Mouse (Mus musculus) CH12F3 (cell line): ENCODE measurements around the gene Nup214.

Experiments
- in situ Hi-C: fragments of 300-500 bp; cut with MboI; formaldehyde crosslinking; loops from 2 replicates; pipeline ENCODE4 v1.14.3; 2020; ENCODE audit warnings: low sequenced_read_pairs

Gene Nup214

DNA sequence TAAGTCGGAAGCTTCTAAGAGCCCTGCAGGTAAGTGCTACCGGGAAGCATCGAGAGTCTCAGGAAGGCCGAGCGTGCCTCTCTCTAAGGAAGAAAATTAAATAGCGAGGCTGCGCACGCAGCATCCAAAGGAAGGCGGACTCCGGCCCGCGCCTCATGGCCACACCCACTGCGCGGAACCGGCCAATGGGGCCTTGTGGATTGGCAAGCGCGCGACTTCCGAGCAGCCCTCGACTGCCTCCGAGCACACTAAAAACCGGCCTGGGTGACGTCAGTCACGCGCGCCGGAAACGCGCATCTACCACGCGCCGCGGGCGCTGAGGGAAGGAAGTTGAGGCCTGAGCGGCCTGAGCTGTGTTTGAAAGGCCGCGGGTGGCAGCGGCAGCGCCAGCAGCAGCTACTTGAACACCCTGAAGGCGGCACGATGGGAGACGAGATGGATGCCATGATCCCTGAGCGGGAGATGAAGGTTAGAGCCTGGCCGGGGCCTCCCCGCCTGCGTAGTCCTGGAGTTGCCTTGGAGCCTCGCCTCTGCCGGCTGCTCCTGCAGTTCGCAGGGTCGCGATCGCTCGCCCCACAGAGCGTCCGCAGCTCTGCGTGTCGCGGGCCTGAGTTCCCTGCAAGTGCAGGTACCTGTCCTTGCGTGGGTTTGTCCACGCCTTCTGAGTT, at the start of gene Nup214:
Nup214 (plus strand) TSS at position 296 of the 668 bp plus-strand sequence.
- in situ Hi-C loops = no loop called here

DNA sequence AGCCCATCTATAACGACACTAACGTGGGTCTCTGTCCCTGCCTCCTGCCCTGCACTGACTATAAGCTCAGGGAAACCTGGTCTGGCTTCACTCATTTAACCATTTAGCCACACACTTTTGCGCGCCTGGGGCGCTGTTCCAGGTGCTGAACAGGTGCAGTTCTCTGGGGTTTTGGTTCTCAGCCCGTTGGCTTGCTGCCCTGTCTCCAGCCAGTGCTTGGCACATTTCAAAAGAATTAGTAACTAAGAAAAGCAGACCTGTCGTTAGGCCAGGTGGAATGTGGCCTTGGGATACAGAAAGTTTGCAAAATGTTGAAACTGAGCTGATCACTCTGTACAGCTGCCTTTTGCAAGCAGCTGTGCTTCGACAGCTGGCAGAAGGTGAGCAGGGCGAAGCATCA, 49.4 kb upstream of the Nup214 start:
- in situ Hi-C loops = no loop called here

DNA sequence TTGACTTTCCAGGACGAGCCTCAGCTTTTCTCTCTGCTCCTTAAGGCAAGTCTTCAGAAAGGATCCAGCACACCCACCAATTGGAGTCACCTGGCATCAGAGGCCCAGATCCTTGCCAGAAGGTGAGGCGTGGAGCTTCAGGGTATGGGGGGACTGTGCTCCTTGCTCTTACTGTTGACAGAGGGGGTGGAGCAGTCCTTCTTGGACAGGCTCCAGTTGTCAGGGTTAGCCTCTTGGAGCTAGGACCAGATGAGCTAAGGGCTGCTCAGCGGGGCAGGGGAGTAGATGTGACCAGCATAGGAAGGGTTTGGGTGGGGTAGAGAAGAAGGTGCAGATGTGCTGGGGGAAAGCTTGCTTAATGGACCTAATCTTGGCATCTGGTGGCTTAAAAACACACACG, 48.3 kb upstream of the Nup214 start:
- in situ Hi-C loops = no loop called here

DNA sequence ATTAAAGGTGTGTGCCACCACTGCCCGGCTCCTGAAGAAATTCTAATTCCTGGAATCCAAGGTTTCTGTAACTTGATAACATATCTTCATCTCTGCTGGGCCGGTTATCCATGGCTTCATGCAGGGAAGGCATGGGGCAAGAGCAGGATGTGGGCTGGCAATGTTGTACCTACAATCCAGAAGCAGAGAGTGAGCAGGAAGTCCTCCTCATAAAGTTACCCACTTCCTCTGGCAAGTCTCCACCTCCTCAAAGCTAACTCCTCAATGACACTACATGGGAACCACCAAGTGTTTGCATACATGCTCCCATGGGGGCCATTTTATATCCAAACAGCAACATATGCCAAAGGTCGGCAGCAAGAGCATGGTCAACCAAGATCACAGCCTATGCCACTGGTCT, 44.6 kb upstream of the Nup214 start:
- in situ Hi-C loops = no loop called here

DNA sequence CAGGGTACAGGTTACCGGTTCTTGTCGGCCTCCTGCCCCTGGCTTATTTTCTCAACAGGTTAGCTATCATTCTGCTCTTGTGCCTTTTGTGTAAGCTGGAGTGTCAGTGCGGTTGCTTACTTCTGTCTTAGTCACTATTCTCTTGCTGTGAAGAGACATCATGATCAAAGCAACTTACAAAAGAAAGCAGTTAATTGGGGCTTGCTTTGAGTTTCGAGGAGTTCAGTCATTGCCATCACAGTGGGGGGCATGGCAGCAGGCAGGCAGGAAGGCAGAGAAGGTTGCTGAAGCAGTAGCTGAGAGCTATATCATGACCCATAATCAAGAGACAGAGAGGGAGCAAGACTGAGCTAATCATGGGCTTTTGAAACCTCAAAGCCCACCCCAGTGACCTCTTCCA, 39.7 kb upstream of the Nup214 start:
- in situ Hi-C loops = no loop called here

DNA sequence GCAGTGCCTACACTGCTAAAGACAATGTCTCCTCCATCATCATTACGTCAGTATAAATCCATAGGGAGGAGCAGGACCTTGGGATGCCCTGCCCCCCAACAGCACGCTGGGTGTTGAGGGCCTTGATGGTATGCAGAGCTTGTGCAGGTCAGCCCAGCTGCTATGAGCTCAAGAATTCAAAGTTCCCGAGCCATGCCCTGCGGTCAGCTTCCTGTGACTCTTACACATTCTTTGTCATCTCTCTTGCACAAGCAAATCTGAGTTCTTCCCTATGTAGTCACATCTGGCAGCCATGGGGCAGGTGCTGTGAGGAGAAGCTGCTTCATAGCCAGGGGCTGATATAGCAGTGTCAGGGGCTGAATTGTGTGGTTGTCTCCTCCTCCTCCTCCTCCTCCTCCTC, 39.2 kb upstream of the Nup214 start:
- in situ Hi-C loops = no loop called here

DNA sequence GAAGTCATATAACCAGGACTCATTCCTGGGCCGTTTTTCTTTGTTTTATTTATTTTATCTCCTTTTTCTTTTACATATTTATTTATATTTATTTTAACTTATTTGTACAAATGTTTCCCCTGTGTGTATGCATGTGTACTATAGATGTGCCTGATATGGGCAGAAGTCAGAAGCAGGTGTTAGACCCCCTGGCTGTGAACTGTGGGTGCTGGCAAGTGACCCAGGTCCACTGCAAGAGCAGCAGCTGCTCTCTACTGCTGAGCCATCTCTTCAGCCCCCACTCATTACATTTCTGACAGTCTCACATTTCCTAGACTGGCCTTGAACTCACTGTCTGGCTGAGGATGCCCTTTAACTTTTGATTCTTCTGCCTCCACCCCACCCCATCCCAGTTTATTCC, 35.9 kb upstream of the Nup214 start:
- in situ Hi-C loops = no loop called here

DNA sequence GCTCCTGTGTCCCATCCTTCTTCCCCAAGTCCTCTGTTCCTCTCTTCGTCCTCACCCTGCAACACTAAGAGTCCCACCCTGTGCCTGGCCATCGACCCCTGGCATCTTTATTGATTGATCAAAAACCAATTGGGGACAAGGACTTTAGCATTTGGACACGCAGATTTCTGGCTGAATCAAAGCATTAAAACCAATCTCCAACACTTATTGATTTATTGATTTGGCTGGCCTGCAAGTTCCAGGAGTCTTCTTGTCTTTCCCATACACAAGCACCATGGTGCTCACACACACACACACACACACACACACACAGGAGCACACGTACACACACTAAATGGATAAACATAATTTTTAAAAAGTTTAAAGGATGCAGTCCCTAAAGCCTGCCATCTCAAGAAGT, 31.2 kb upstream of the Nup214 start:
- in situ Hi-C loops = no loop called here

DNA sequence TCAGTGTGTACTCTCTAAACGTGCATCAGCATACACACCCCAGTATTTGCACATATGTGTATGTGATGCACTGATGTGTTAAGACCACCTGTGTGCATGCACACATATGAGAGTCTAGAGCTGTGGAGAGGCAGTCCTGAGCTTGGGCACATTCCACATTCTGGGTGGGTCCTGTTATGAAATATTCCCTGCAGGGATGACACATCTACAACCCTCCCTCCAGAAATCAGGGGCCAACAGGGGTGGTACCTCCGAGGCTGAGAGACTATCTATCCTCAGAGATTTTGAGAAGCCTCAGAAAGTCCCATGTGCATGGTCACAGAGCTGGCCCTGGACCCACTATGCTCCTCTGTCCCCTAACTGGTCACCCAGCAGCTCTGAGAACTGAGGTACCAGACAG, 28.7 kb upstream of the Nup214 start:
- in situ Hi-C loops = no loop called here

DNA sequence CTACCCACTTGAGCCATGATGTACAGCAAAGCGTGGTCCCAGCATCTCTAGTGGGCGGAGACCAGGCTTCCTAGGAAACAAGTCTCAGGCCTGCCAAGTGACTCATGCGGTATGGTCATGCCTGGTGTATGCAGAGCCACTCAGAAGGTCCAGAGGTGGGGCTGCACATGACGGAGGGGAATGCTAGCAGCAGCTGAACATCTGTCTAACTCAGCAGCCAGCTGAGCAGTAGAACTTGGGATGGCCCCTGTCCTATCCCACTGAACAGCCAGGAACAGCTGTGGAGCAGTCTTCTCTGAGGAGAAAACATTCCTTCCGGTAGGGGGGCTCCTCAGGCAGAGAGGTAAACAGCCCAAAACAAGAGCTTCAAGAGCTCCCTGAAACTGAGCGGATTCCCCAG, 25.8 kb upstream of the Nup214 start:
- in situ Hi-C loops = no loop called here

DNA sequence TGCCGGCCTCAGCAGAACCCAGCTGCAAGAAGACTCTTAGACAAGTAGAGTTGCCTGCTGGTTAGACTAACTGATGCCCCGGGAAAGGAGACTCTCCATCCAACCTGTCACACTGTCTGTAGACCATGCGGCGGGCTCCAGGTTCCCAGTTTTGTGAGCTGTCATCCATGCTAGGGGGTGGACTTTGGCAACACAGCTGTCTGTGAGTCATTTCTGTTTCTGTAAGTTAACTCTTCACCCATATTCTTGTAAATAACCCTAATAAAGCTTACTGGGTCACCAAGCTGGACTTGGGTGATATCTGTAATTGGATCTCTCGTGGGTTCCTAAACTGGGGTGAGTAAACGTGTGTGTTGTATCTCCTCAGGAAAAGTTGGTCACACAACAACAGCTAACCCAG, 25.4 kb upstream of the Nup214 start:
- in situ Hi-C loops = no loop called here

DNA sequence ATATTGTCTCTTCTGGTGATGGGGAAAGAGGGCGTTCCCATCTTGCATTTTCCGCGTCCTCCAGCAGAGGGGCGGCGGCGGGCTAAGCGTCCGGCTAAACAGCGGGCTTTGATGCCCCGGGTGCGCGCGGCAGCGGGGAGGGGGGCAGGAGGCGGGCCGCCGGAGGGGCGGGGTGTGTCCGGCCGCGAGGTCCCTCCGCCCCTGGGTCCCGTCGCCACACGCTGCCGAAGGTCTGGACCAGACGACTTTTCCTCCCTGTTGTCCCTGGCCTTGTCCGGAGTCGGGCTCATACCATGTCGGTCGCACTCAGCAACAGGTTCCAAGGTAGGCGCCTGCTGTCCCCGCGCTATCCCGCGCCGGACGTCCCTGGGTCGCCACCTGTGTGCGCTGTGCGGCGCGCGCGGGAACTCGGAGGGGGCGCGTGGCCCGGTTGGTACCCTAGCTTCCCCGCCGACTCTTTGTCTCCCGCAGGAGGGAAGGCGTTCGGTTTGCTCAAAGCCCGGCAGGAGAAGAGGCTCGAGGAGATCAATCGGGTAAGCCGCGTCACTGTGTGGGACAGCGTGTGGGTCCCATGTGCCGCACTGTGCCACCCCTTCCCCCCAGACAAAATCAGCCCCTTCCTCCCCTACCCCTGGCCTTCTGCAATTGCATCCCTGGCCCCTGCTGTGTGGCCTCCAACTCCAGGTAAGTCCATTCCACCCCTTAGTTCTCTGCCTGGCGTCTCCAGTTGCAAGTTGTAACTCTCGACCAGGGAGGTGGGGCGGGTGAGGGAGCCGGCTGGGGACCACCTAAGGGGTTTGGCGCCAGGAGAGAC, 24.0 kb upstream of the Nup214 start, which contains the start of gene Aif1l:
Aif1l (plus strand) TSS at position 82 of the 814 bp plus-strand sequence.
- in situ Hi-C loops = no loop called here

DNA sequence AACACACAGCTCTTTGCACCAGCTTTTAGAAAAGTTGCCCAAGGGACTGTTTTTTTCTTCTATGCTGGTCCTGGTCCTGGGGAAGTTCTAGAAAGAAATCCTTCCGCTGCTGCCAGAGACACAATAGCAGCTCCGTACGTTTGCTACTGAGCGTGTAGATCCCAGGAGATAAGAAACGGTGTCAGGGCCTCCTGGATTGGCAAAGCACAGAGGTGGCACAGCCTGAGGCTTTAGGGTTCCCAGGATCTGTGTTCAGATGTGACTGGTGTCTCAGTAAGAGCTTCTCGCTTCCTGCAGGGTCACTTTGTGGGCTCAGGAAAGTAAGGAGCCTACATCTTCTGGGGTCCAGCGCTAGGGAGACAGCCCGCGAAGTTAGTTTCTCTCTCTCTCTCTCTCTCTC, 23.3 kb upstream of the Nup214 start:
- in situ Hi-C loops = no loop called here

DNA sequence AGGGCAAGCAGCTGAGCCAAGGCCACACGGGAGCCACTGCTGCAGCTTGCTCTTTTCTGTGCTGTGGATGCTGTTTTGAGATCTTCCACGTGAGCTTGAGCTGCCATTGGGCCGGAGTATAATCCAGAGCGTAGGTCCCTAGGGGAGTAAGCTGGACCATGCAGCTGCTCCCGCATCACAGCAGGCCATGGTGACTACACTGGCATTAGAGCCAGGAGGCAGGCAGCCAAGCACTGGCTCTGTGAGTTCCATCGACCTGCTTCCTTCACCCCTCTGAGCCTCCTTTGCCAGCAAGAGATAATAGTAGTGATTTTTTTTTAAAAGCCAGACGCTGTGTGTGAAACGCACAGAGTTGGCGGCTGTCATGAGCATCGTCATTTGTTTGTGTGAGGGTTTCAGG, 22.0 kb upstream of the Nup214 start:
- in situ Hi-C loops = no loop called here

DNA sequence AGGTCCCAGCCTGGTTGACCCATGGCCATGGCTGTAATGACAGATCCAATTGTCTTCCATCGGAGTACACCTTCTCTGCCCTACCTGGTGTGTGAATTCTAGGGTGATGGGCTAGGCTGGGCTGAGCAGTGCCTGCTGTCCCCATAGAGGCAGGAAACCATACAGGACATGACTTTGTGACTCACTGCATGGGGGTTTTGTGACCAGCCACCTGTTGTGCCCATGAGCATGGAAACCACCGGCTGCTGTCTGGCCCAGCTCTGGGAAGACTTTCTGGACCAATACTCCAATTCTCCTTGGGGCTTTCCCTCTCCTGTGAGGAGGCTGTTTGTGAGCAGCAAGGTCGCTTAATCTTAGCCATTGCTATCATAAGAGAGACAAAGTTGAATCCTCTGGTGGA, 21.5 kb upstream of the Nup214 start:
- in situ Hi-C loops = no loop called here

DNA sequence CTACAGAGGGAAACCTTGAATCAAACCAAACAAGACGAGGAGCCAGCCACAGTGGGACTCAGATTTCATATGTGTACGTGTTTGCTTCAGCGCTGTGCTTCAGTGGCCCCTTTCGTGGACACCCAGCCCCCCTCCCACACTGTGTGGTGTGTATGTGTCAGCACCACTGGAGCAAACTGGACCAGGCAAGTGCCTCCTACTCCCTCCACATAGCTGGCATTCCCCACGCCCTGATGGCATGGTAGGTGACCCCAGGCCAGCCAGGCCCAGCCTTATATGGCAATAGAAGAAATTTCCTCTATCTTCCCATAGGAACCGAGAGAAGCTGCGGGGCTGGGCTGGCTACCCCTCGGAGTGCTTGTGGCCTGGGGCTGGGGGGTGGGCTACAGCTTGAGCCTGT, 20.5 kb upstream of the Nup214 start:
- in situ Hi-C loops = no loop called here

DNA sequence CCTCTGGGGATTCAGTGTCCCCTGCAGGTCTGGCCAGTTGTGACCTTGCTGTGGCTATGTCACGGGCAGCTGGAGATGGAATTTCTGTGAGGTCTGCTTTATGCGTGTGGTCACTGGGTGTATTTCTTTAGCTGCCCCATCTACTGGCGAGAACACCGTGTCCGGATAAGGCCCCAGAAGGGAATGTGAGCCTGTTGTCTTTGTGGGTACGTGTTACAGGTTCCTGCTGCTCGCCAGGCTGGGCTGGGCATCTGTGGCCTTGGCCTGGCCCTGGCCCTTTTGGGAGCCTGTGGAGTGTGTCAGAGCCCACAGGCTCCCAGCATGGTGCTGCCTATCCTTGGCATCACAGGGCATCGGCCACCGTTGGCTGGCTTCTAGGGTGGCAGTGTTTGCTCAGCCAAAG, 19.5 kb upstream of the Nup214 start:
- in situ Hi-C loops = no loop called here

DNA sequence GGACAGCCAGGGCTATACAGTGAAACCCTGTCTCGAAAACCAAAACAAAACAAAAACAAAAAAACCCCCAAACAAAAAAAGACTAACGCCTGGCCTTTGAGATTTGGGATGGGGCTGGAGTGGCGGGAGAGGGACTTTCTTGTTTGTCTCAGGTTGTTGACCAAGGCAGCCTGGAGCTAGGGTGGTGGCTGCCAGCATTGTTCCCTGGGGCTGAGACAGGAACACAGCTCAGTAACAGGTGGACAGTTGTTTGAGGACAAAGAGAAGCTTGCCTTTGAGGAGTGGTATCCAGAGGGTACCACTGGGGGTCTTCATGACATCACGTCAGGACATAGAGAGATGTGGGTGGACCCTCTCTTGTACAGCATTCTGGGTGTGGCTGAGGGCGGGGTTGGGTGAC, 18.6 kb upstream of the Nup214 start:
- in situ Hi-C loops = no loop called here

DNA sequence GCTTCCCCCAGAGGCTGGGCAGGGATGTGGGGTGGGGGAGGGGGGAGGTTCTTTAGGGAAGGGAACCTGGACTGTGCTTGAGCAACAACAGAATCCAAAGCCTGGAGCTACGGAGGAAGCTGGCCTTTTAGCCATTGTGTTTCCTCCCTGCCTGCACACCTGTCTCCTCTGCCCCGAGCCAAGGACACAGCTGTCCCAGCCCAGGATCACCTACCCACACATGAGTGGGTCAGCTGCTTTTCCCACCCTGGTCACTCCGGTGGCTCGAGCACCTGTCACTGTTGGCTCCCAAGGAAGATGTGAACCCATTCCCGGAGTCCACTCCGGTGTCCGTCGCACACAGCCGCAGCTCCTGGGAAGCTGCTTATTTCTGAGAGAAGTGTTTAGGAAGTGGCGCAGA, 17.0 kb upstream of the Nup214 start:
- in situ Hi-C loops = no loop called here

DNA sequence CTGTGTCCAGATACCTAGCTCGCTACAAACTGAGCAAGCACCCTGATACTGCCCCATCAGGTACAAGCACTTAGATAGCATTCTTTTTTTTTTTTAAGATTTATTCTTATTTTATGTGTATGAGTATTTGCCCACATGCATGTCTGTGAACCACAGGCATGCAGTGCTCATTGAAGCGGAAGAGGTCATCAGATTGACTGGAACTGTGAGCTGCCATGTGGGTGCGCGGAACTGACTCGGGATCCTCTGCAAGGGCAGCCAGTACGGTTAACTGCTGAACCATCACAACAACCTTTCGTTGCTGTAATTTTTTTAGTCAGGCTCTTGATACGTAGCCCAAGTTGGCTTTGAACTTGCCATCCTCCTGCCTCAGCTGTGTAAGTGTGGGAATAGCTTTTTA, 13.2 kb upstream of the Nup214 start:
- in situ Hi-C loops = no loop called here

DNA sequence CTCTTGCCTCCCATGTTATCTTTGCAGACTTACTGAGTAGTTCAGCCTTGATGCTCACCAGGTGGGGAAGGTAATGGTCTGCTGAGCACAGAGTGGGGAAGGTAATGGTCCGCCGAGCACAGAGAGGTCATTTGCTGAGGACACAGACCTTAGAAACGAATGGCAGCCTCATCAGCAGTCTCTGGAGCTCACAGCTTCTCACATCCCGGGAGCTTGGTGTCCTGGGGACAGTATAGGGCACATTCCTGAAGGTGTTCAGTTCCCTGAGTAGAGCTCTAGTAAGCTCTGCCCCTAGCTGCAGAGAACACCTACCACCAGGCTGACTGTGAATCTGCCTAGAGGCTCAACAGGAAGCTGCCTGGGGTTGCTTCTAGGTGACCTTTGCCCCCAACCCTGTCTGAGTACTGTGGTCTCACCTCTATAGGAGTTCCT, 12.4 kb upstream of the Nup214 start:
- in situ Hi-C loops = no loop called here

DNA sequence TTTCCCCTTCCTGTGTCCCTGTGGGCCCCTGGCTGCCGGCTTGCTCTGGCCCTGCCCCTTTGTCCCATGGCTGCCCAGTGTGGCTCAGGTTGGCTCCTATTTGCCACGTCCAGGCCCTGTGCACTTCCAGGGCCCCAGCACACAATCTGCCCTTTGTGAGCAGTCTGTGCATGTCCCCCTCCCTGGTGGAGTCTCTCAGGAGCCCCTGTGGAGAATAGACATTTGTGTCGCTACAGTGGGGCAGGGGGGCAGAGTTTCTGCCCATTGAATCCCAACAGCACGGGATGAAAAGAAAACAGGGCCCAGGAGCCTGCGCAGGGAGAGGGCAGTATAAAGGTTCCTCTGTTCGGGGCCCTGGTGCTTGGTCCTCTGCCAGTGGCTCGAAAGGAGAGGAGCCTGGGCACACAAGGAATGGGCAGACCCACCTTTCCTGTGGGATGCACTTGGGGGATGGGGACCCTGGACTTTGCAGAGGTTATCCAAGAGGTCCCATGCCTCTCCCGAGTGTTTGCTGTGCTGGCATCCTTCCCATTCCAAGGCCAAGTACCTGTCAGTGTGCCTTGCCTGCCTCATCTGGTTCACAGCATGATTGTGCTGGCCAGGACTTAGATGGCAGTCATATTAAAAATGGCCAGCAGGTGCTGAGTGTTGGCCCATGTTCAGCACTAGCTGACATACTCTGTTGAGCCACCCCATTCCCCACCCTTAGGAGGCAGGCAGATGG, 11.6 kb upstream of the Nup214 start:
- in situ Hi-C loops = no loop called here
